Mouse (Mus musculus): Measurements from ENCODE around the gene B4galnt1. TPM values are rescaled to one million over a fixed set of nuclear protein-coding genes. Genes with fewer than 3 reads are reported as not detected.

Gene B4galnt1
- total RNA-seq, 1 experiment from 2014 or later = 14.6 TPM

DNA sequence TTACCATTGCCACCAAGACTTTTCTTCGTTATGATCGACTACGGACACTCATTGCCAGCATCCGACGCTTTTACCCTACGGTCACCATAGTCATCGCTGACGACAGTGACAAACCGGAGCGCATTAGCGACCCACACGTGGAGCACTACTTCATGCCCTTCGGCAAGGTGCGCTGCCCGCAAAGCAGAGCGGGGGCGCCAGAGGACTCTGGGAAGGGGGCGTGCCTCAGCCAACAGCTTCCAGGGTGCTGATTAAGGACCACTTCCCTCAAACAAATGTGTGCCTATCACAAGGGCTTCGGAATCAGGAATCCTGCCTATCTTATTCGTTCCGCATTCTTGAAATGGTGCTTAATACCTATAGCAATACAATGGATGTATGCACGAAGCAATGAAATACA, 5.0 kb downstream of the B4galnt1 start:
- peak; percentile 53 for DNase-seq

DNA sequence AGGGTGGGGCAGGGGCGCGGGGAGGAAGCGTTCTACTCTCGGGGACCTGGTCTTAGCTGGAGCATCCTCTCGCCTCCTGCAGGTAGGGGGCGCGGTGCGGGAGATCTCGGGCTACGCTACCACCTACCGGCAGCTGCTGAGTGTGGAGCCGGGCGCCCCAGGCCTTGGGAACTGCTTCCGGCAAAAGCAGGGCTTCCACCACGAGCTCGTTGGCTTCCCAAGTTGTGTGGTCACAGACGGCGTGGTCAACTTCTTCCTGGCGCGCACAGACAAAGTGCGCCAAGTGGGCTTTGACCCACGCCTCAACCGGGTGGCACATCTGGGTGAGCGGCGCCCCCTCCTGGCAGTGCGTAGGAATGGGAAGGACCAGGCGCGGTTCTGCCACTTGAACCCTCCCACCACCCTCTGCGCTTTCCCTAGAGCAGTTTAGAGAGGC, 5.8 kb downstream of the B4galnt1 start:
- peak; percentile 88 for DNase-seq

DNA sequence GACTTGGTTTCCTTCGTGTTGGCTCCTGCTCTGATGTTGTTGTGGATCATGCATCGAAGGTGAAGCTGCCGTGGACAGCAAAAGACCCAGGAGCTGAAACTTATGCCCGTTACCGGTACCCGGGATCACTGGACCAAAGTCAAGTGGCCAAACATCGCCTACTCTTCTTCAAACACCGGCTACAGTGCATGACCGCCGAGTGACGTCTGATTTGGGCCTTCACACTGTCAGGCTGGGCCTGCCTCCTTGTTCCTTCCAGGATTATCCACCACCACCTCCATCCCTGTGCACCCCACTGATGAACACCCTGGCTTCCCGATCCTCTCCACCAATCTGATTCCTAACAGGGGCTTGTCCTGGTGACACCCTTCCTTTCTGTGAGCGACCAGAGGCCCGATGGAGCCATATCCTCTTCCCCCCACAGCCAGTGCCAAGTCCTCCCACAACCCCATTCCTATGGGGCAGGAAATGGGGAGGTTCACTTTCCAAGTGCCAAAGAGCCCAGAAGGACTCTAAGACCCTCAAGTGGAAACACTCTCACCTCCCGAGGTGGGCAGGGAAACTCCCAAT, 6.7 kb downstream of the B4galnt1 start:
- no peak for DNase-seq

DNA sequence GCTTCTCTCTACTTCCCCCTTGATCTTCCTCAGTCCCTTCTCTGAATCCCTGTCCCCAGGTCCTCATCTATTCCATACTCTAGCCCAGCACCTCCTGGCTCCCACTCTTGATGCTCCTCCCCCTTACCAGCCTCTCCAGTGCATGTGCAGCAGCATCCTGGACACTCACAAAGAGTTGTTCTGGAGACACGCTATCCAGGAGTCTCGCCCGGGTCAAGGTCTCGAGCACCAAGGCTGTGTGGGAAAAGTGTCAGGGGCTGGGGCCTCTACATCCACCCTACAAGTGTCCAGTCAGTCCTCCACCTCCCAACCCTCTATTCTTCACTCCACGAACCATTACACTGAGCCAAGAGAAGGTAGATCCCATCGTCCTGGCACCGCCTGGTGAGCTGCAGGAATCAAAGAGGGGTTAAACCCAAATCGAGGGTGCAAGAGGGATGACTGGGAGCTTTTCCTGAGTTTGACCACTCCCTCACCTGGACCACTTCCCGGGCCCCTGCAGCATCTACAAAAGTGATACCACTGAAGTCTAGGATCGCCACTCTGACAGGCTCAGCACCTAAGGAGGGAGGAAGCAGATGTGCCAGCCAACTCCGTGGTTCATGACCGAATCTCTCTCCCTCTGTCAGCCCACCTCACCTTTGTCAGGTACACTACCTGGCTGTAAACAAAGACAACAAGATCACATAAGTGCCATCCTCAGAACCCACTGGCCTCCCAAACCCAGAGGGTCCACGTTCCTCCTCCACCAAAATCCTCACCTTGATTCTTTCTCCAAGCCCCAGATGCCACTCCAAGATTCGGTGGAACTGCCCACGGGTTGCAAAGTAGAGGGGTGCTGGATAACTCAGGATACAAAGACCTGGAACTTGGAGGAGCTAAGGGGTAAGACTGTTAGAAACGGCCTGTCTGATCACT, 8.4 kb downstream of the B4galnt1 start:
- no peak for DNase-seq

DNA sequence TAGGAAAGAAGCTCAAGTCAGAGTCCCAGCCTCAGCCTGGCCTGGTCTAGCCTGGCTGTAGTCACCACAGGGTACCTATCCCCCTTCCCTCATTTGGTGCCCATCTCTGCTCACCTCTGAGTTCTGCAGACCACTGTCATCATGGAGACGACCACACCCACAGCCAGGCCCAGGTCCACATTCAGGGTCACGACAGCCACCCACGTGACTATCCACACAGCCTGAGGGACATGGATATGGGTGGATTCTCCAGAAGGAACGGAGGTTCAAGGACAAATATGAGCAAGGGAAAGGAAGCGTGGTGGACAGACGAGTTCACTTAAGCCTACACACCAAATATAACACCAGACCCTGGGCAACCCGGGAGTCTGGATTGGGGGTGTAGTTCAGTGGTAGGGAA, 9.1 kb downstream of the B4galnt1 start:
- DNase-seq = no peak

DNA sequence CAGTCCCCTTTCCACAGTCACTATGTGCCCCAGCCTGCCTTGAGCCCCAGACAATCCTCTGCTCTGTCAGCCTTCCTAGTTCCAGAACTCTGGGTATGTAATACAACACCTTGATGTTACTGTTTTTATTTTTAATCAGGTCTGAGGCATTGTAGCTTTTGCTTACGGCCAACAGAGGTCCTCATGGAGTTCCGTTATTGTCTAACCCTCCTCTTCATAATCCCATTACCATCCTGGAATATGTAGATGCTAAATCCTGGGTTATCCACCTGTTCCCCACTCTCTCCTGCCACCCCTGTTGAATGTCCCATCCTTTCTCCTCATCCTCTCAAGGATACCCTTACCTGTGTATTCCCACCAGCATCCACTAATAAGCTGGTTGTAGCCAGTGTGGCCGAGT, 11.2 kb downstream of the B4galnt1 start:
- no peak for DNase-seq

DNA sequence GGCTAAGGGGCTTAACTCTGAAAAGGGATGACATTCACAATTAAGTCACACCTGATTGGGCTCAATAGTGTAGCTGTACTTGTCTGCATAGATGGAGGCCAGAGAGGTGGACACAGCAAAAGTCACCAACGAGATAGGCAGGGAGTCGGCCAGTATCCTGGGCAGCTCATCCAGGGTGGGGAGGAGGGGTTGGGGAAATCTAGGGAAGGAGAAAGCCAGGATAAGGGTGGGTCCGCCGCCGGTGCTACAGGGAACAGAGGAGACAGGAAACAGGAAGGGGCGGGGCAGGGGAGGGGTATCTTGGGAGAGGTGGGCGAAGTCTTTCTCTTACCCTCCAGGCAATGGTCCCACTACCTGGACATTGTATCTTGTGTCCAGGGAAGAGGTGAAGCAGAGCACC, 11.7 kb downstream of the B4galnt1 start:
- DNase-seq = no peak

DNA sequence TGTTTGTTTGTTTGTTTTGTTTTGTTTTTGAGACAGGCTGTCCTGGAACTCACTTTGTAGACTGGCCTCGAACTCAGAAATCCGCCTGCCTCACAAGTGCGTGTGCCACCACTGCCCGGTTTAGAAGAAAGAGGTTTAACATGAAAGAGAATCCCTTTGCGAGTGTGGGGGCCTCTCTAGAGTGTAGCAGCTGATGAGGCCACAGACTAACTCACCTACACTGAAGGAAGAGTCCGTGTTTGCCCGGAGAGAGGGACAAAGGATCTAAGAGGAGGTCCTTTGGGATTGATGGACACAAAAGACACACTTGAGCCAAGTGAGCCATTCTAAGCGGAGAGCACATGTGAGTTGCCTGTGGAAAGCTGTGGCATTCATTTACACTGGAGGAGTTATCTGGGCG, 12.2 kb downstream of the B4galnt1 start:
- DNase-seq = no peak

DNA sequence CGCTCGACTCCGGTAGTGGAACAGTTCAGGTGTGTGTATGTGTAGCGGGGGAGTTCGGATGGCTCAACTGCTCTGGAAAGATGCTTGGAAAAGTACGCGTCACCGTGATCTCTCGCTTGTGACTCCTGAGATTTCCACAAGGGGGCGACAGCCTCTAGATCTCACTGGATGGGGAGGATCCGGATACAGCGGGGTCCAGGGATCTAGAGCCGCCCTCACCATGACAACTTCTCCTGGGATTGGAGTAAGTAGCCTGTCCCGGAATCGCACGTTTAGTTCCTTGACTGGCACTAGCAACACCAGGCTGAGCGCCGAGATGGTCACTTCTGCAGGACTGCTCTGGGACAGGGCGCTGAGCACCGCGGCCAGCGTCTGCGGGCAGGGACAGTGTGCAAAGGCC, 12.7 kb downstream of the B4galnt1 start:
- peak; percentile 85 for DNase-seq

DNA sequence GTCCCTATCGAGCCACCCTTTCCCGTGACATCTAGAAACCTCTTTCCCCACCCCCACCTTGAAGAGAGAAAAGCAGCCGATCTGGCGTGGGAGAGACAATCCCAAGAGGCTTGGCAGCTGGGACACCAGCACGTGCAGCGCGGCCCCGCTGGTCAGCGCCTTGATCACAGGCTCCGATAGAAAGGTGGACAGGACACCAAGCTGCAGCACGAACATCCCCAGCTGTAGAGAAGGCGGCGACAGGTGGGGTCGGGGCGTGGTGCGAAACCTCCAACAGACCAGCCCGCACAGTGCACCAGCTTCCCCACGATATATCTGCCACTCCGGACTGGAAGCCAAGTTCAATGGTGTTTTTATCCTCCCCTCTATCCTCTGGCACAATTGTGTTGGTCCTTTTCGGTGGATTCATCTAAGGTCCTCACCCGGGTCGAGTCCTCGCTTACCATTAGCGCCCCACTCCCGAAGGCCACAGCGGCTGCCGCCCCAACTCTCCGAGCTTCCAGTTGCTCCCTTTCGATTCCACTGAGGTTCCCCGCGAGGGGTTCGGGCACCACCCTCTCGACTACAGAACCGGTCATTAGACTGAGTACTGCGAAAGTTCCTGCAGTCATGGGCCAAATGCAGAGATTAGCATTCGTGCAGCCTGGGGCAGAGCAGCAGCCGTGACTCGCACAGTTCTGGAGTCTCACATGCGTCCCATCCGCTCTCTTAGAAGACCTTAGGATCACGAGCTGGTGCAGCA, 13.4 kb downstream of the B4galnt1 start:
- DNase-seq = no peak

DNA sequence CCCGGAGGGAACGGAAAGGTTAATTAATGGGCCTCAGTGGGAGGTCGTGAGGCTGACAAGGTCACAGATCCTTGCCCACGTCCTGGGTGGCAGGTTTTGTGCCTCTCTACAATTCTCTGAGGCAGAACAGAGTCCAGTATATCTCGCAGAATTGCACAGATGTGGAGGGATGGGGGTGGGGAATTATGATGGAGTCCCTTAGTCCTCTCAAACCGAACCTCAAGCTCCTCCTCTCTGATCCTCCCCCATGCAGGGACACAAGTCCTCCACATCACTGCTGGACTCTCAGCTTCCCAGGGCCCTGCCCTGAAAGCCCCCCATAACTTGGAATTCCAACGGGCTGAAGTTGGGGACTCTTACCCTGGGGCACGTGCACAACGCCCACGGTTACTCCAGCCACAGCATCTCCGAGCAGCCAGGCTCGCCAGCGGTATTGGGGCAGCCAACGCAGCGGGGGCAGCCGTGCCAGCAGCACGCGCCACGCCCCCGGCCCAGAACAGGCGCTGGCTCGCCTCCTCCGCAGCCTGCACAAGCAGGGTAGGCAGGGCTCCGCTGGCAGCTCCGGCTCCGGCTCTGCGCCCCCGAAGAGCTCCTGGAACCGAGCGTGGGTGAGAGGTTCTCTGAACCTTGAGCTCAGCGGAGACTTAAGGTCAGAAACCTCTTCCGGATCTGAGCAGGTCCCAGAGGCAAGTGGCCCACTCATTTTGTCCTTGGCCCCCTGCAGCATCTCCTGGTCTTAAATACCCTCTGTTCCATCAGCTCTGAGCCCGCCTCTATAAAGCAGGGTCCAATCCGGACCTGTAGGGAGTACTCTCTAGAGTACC, 15.1 kb downstream of the B4galnt1 start, which contains the start of gene Slc26a10:
Slc26a10 (minus strand) TSS at position 775 of the 824 bp plus-strand sequence.
- DNase-seq = no peak

DNA sequence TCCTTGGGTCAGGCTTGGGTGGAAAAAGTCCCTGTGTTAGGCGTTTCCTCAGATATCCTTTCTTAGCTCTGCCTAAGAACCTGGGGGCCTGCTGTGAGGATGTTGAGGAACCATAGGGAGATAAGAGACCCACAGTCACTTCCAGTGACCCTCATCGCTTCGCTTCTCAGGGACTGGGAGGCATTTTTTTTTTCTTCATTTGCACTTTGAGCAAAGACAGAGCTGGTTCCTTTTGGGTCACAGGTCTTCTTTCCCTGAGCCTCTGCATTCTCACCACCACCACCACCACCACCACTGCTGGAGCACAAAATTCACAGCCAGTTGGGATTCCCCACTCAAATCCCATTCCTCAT, 15.6 kb downstream of the B4galnt1 start:
- DNase-seq = no peak

DNA sequence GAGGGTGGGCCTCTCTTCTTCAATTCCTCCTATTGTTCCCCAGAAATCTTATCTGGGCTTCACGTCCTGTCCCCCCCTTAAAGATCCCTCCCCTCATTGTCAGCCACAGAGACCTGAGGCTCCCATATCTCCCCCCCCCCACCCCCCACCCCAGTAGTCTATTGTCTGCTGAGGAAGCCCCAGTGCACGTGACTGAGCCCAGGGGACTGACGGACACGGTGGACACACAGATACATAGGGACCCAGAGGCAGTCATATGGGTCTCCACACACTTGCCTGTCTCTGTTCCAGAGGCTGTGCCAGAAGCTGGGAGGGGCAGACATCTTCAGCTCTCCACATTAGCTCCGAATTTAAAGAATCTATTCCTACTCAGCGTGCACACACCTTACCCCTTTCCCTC, 16.5 kb downstream of the B4galnt1 start:
- no peak for DNase-seq

DNA sequence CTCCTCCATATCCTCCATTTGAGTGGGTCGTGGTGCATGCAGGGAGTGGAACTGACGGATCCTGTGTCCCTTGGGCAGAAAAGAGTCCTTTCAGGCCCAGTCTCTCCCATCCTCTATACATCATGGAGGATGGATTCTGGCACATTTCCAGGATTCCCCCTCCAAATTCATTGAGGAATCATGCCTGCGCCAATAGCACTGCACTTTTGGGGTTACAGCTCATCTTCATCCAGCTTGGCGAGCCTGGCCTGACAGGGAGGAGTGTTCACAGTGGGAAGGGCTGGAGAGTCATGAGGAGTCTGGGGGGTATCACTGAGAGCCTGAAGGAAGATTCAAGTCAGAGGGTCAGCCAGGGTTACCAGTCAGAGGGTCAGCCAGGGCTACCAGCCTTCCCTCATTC, 17.6 kb downstream of the B4galnt1 start:
- no peak for DNase-seq

DNA sequence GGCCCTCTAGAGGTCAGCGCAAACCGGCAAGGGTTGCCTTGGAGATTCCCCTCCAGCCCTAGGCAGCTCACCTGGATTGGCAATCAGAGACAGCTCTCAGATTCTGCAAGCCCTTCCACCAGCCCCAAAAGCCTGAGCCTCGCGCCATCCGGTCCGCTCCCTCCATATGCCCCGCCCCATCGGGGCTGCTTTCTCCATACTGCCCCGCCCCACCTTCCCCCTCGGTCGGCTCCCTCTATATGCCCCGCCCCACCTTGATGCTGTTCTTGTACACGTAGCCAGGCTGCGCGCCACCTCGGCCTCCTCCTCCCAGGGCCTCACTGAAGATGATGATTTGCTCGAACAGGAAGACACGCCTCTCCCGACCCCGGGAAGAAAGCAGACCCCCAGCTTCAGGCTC, 18.7 kb downstream of the B4galnt1 start:
- no peak for DNase-seq

DNA sequence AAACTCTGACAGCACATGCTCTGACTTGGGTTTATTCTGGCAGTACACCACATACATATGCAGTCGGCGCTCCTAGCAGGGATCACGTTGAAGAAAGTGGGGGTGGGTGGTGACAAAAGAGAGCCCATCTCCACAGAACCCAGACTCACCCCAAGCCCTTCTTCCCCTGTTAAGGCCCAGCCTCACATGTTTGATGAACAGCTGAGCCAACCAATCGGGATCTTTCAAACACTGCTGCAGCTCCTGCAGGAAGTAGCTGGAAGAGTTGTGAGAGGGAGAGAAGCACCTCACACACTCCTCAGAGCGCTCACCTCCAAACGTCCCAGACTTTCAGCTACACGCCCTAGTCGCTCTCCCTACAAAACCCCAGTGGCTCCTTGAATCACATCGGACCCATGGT, 20.1 kb downstream of the B4galnt1 start:
- no peak for DNase-seq

DNA sequence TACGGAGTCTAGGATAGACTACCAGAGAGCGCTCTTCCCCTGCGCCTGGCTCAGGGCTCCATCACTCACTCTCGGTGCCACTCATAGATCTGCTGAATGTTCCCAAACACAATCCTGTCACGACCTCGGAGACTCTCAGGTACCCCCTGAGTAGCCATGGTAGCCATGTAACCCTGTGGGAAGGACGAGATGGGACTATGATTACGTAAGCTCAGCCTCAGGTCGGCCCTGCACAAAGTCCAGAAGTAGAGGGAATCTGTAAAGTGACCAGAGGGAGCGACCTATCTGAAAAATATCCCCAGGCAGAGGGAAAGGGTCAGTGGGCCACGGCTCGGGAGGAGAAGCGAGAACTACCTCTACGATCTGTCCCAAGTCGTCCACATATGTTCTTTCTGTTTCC, 20.5 kb downstream of the B4galnt1 start:
- DNase-seq = no peak

DNA sequence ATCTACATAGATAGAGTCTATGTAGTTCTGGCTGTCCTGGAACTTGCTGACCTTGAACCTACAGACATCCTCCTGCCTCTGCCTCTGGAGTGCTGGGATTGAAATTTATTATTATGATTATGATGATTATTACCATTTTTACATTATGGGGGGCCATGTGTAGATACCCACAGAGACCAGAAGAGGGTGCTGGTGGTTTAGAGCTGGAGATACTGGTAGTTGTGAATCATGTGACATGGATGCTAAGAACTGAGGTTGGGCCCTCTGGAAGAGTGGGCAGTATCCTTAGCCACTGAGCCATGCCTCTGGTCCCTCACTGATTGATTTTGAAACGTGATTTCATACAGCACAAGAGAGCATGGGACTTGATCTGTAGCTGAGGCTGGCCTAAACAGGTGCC, 21.4 kb downstream of the B4galnt1 start:
- no peak for DNase-seq

DNA sequence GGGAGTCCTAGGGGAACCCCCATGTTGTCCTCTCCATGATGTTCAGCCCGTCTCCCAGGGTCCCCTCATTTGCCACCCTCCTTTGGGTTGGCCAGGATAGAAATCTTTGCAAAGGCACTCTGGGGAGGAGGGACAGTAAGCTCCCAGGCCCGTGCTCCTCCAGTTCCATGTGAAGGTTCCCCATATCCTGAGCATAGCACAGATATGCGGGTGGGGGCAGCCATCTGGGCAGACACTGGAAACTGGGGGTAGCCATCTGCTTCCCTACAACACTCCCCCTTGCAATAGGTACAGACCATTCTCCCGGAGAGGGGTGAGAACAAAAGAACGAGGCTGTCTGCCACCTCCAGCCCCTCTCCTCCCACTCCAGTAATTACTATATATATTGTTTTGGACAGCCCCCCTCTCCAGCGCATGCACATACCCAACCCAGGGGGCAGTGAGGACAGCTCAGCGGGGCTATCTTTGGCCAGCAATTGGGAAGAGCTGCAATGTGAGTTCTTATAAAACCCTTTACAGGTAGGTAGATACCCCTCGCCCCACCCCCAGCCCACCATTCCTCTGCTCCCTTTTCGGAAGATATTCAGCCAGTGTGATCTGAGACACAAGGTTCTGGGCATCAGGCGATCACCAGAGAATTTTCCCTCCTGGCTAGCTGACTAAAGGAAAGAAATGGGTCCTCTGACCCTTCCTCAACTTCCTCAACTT, 22.5 kb downstream of the B4galnt1 start:
- DNase-seq = no peak

DNA sequence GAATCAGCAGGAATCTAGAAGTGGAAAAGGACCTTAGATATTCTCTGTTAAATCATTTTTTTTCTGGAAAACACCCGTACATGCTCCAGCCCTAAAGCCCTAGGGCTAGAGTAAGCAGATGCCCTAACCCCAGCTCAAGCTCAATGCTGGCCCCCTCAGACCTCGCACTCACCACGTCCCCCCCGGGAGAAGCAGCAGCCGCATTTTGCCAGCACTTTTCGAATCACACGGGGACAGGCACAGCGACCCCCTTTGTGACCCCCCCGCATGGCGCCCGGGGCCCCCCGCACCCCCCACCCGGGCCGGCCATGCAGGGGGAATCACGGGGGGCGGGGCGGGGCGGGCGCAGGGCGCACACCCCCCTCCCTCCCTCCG, 23.0 kb downstream of the B4galnt1 start:
- no peak for DNase-seq

DNA sequence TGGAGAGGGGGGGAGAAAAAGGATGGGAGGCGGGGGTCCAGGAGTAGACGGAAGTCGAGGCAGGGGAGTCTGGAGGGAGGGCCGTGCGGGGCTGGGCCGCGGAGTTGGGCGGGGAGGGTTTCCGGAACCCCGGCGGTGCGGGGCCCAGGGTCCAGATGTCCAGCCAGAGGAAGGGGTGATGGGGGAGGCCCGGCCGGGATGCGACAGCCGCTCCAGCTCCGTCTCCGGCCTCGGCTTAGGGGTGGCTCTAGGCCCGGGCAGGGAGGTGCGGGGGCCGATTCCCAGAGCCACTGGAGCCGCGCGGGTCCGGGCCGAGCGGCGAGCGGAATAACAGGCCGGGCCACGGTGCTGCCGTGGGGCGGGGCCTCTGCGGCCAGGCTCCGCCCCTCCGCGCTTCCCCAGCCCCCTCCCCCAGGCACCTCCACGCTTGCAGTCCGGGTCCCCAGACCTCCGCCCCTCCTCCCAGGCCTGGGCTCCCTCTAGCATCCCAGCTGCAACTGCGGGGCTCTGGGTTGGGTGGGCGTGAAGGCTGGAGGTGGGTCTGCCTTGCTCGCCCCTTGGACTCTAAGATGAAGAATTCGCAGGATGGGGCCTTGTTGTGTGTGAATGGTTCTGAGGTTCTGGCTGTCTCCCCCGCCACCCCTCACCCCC, 23.6 kb downstream of the B4galnt1 start:
- peak; percentile 69 for DNase-seq
